Mouse (Mus musculus) C2C12 (cell line): ENCODE data around the gene Hoxa4. TPM values are rescaled to one million over a fixed set of nuclear protein-coding genes. Genes with fewer than 3 reads are reported as not detected.

Experiments used
- H3K27me3 ChIP-seq: one replicate; pipeline ENCODE4 v1.6.1; 2011; ENCODE audit not compliant: control insufficient read depth, insufficient read depth, insufficient read length
- H3K36me3 ChIP-seq: one replicate; pipeline ENCODE4 v1.6.1; 2011; ENCODE audit not compliant: control insufficient read depth, insufficient read depth
- H3K4me3 ChIP-seq: one replicate; pipeline ENCODE4 v1.5.1; 2011; ENCODE audit warnings: mild to moderate bottlenecking, control low read depth; ENCODE audit not compliant: poor library complexity, insufficient read depth, severe bottlenecking
- H3K79me2 ChIP-seq: one replicate; pipeline ENCODE4 v1.6.1; 2011; ENCODE audit not compliant: control insufficient read depth, insufficient read depth
- H3K79me3 ChIP-seq: one replicate; pipeline ENCODE4 v1.6.1; 2011; ENCODE audit warnings: low read depth, control low read depth
- H3ac ChIP-seq: one replicate; pipeline ENCODE3; 2011; ENCODE audit warnings: low read depth; ENCODE audit not compliant: control insufficient read depth, insufficient read length
- CEBPB ChIP-seq: IDR thresholded peaks from one replicate; pipeline ENCODE4 v1.6.1; 2011; ENCODE audit warnings: low read depth, mild to moderate bottlenecking, control low read depth, moderate library complexity
- CTCF ChIP-seq: IDR thresholded peaks from one replicate; pipeline ENCODE4 v1.5.1; 2011; ENCODE audit not compliant: control insufficient read depth, insufficient read depth, insufficient read length
- FOSL1 ChIP-seq: IDR thresholded peaks from one replicate; pipeline ENCODE4 v1.8.0; 2011; ENCODE audit warnings: mild to moderate bottlenecking, low read length; ENCODE audit not compliant: poor library complexity, insufficient read depth, severe bottlenecking
- MAX ChIP-seq: IDR thresholded peaks from one replicate; pipeline ENCODE4 v1.6.1; 2011; ENCODE audit warnings: mild to moderate bottlenecking, control low read depth
- MYOD1 ChIP-seq: IDR thresholded peaks from one replicate; pipeline ENCODE4 v1.6.1; 2011; ENCODE audit warnings: low read depth; ENCODE audit not compliant: control insufficient read depth, insufficient read length
- MYOG ChIP-seq: IDR thresholded peaks from one replicate; pipeline ENCODE4 v1.6.1; 2011; ENCODE audit not compliant: control insufficient read depth, insufficient read length; ENCODE audit errors: extremely low read depth
- USF1 ChIP-seq: IDR thresholded peaks from one replicate; pipeline ENCODE4 v1.6.1; 2011; ENCODE audit warnings: low read depth, mild to moderate bottlenecking, control low read depth, moderate library complexity
- polyA plus RNA-seq: library from polyadenylated mRNA; unstranded; fragments of >200 nt; fragmentation: generic; extraction: Trizol; gene quantifications from one replicate; pipeline ENCODE4 v1.2.1, GENCODE M21; 2012; ENCODE audit warnings: missing spikeins

Hoxa4 gene
- polyA plus RNA-seq, 1 experiment: 0.74 TPM

GRCm38 (mm10) chr6:52177061-52177735 lies 14.4 kb downstream of the Hoxa4 start, which contains the start of gene 5730596B20Rik:
5730596B20Rik (plus strand) TSS chr6:52177498.
- Histone ChIP-seq H3K27me3 (no peaks in the 10 kb centered on the region), H3K36me3 (no peaks in the 10 kb centered on the region), H3K79me3 (no peaks in the 10 kb centered on the region), H3K79me2 (no peaks in the 10 kb centered on the region), H3ac (no peak within 1 kb of the TSS), H3K4me3 (no peak within 1 kb of the TSS)
- TF ChIP-seq CEBPB (no peak), MAX (no peak), CTCF (no peak), MYOG (no peak), USF1 (no peak)

GRCm38 (mm10) chr6:52176391-52176790 lies 15.2 kb downstream of the Hoxa4 start:
- no peaks in the 10 kb centered on the region for H3K27me3 ChIP-seq
- H3K36me3 ChIP-seq: no peaks in the 10 kb centered on the region
- no peaks in the 10 kb centered on the region for H3K79me2 ChIP-seq
- no peak overlapping the region for H3K4me3 ChIP-seq
- no peak for TF ChIP-seq CTCF
- TF ChIP-seq CEBPB: no peak
- no peak for TF ChIP-seq USF1
- TF ChIP-seq FOSL1: no peak
- TF ChIP-seq MYOG: no peak
- TF ChIP-seq MAX: no peak
- TF ChIP-seq MYOD1: no peak
- no peaks in the 10 kb centered on the region for H3K79me3 ChIP-seq
- H3ac ChIP-seq: no peak overlapping the region

DNA sequence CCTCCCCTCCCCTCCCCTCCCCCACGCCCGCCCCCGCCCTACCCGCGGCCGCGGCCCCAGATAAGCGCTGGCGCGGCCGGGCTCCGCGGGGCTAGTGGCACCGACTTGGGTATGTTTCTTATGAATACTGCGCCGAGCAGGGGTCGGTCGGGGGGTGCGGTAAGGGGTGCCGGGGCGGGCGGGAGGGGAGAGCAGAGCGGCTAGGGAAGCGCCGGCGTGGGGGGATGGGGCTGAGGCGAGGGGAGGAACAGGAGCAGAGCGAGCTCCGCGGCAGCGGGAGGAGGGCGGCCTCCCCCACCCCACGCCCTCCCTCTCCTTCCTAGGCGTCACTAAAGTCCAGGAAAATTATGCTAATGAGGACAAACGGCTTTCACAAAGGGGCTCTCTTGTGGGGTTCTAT lies 15.7 kb downstream of the Hoxa4 start:
- Histone ChIP-seq H3K79me3 (no peaks in the 10 kb centered on the region), H3K79me2 (no peaks in the 10 kb centered on the region), H3K27me3 (no peaks in the 10 kb centered on the region), H3ac (no peak overlapping the region), H3K36me3 (no peaks in the 10 kb centered on the region), H3K4me3 (no peak overlapping the region)
- TF ChIP-seq MAX (no peak), CEBPB (no peak), USF1 (no peak), MYOG (no peak), FOSL1 (no peak), CTCF (no peak), MYOD1 (no peak)

DNA sequence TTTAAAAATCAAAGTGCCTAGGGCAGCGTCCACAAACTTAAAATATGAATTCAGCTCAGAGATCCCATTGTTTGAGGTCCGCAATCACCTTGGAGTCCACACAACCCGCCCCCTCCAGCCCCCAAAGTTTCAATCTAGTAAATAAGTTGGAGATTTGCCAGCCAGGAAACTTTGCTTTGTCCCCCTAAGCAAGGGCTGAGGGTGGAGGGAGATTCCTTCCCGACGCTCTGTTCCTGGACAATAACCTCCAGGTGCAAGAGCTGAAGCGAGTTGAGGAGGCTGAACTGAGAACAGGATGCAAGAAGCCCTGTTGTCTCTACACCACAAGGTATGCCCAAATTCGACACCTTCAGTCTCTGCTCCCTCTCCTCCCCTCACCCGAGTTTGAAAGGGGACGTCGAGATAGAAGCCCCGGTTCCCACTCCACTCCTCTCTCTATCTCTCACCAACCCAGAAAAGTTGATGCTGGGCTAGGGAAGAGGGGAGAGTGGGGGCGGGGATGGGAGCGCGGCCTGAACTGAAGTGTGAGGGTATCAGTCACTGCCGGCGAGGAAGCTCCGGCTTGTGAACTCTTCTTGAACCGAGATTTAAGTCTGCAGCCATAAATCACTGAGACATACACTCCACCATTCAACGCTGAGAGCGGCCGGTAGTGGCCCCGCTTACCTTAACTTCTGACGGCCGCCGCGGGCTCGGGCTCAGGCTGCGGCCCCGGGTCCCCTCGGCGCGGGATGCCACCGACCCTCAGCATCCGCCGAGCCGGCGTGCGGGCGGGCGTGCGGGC lies 16.4 kb downstream of the Hoxa4 start:
- no peaks in the 10 kb centered on the region for H3K79me2 ChIP-seq
- TF ChIP-seq USF1 (no peak), FOSL1 (no peak), MYOD1 (no peak), CTCF (no peak), MAX (no peak), CEBPB (no peak), MYOG (no peak)
- no peak overlapping the region for H3ac ChIP-seq
- H3K4me3 ChIP-seq: no peak overlapping the region
- H3K36me3 ChIP-seq: no peaks in the 10 kb centered on the region
- no peaks in the 10 kb centered on the region for H3K79me3 ChIP-seq
- no peaks in the 10 kb centered on the region for H3K27me3 ChIP-seq

DNA sequence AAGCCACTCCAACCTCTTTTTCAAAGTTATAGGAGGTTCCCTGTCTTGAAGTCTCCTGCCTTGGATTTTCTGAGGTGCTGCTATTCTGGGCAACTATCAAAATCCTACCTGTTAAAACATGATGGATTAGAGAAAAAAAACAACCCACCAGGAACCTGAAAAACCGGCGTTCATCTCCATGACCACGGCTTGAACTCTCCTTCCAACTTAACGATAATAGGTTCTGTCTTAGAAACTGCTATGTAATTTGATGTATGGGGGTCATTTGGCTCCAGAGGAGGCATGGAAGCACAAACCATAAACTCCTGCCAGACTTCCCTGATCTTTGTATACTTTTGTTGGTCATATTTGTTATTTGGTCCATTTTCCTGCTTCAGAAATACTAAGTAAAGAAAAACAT lies 17.9 kb downstream of the Hoxa4 start:
- H3K79me2 ChIP-seq: no peaks in the 10 kb centered on the region
- no peaks in the 10 kb centered on the region for H3K79me3 ChIP-seq
- no peak overlapping the region for H3ac ChIP-seq
- no peaks in the 10 kb centered on the region for H3K27me3 ChIP-seq
- no peak overlapping the region for H3K4me3 ChIP-seq
- TF ChIP-seq MYOG (no peak), CEBPB (no peak)
- no peaks in the 10 kb centered on the region for H3K36me3 ChIP-seq

- Histone ChIP-seq H3K79me3 (no peaks in the 10 kb centered on the region), H3K36me3 (peaks cover 3% of the 10 kb centered on the region), H3K27me3 (no peaks in the 10 kb centered on the region), H3K79me2 (no peaks in the 10 kb centered on the region), H3K4me3 (no peak overlapping the region), H3ac (no peak overlapping the region)
- TF ChIP-seq MYOD1 (no peak), FOSL1 (no peak), MAX (no peak), USF1 (no peak), CTCF (no peak), CEBPB (no peak), MYOG (no peak)
These were observed 19.1 kb downstream of the Hoxa4 start for GRCm38 (mm10) chr6:52172501-52172900.
